Mouse (Mus musculus) testis, adult 2 months (tissue): ENCODE data around the gene Ddx58.

Source experiments
- CTCF ChIP-seq: fragments of 200-500 bp; IDR thresholded peaks from 2 replicates; pipeline ENCODE4 v1.5.1; 2012; ENCODE audit warnings: low read depth, mild to moderate bottlenecking, inconsistent platforms, low read length, moderate library complexity; ENCODE audit not compliant: control insufficient read depth, insufficient read depth, insufficient replicate concordance
- POLR2A ChIP-seq: fragments of 200-500 bp; IDR thresholded peaks from 2 replicates; pipeline ENCODE4 v1.6.1; 2012; ENCODE audit warnings: low read depth, mild to moderate bottlenecking, inconsistent platforms, low read length, moderate library complexity; ENCODE audit not compliant: control insufficient read depth

GRCm38 (mm10) chr4:40264321-40264720 lies 24.7 kb upstream of the Ddx58 start:
- no peak for TF ChIP-seq CTCF
- no peak for TF ChIP-seq POLR2A
